Mouse (Mus musculus) hindbrain, embryonic 14.5 days (tissue): ENCODE results near the gene Nkap. TPM values are rescaled to one million over a fixed set of nuclear protein-coding genes. Genes with fewer than 3 reads are reported as not detected.
A peak's percentile ranks its signal among the peaks of the same experiment; 100 is the strongest.

Source experiments
- ATAC-seq: fragments of 200-750 bp; cut with Nextera tagmentation; 2 replicates; pipeline ENCODE4 v1.8.0; 2017; ENCODE audit warnings: moderate number of reproducible peaks, mild to moderate bottlenecking, moderate TSS enrichment, moderate library complexity; ENCODE audit not compliant: low FRiP score
- DNase-seq: peaks from one replicate; pipeline ENCODE4 v3.0.0-alpha.2; 2015; ENCODE audit warnings: low spot score
- H3K27ac ChIP-seq: fragments of 300-500 bp; sonication (generic); 2 replicates; pipeline ENCODE4 v1.5.1; 2014; ENCODE audit warnings: mild to moderate bottlenecking, moderate library complexity
- H3K27me3 ChIP-seq: fragments of 300-500 bp; sonication (generic); 2 replicates; pipeline ENCODE4 v1.6.1; 2014; ENCODE audit warnings: mild to moderate bottlenecking, low read length, mixed read lengths; ENCODE audit not compliant: control insufficient read depth, insufficient read depth
- H3K36me3 ChIP-seq: fragments of 300-500 bp; sonication (generic); replicated peaks from 2 replicates; pipeline ENCODE4 v1.6.1; 2014; ENCODE audit not compliant: control insufficient read depth, insufficient read depth
- H3K4me1 ChIP-seq: fragments of 300-500 bp; sonication (generic); replicated peaks from 2 replicates; pipeline ENCODE4 v1.6.1; 2014; ENCODE audit warnings: antibody characterized with exemption, low read length, mixed read lengths; ENCODE audit not compliant: control insufficient read depth, insufficient read depth
- H3K4me2 ChIP-seq: fragments of 300-500 bp; sonication (generic); replicated peaks from 2 replicates; pipeline ENCODE4 v1.6.1; 2014; ENCODE audit warnings: mild to moderate bottlenecking, moderate library complexity
- H3K4me3 ChIP-seq: fragments of 300-500 bp; sonication (generic); replicated peaks from 2 replicates; pipeline ENCODE4 v1.5.1; 2014; ENCODE audit warnings: mild to moderate bottlenecking, low read length
- H3K9ac ChIP-seq: fragments of 300-500 bp; sonication (generic); 2 replicates; pipeline ENCODE4 v1.6.1; 2014
- H3K9me3 ChIP-seq: fragments of 300-500 bp; sonication (generic); 2 replicates; pipeline ENCODE4 v1.6.1; 2016; ENCODE audit warnings: low read length; ENCODE audit not compliant: control insufficient read depth
- WGBS: fragments of 180-500 bp; shearing (Covaris S2); extraction: QIAGEN DNeasy Blood & Tissue Kit; methylation state at CpG from one replicate; pipeline ENCODE4 v1.1.7; 2014; 5-methylcytosine and 5-hydroxymethylcytosine counted together
- polyA plus RNA-seq: library from polyadenylated mRNA; unstranded; fragments of >200 nt; fragmentation: Nextera tagmentation; extraction: Ambion mirVana; gene quantifications from 2 replicates; pipeline ENCODE4 v1.2.1, GENCODE M21; 2014

The Nkap gene
- polyA plus RNA-seq, 1 experiment from 2014 or later: 23.5 TPM

DNA sequence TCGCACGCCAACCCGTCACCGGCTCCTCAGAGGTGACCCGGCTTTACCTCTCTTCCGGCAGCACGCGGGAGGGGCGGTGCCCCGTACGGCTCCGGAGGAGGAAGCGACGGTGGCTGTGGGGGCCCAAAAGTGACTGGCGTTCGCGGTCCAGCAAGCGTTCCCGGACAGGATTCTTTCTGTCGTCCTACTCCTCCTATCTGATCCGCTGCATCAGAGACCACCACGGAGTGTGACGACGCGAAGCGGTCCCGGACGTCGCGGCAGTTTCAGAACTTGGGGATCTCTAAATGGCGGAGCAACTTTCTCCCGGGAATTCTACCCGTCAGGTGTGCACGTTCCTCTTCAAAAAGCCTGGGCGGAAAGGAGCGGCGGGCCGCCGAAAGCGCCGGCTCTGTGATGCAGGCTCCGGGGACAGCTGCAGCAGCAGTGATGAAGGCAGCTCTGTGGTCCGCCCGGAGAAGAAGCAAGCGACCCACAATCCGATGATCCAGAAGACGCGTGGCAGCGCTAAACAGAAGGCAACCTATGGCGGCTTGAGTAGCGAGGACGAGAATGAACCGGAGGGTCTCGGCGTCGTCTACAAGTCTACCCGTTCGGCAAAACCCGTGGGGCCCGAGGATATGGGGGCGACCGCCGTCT lies 64.6 kb downstream of the Nkap start, which contains the start of the genes Ndufa1 and Rnf113a1:
Gene Ndufa1 (minus strand): TSS at position 59 of the 639 bp plus-strand sequence.
Gene Rnf113a1 (plus strand): TSS at position 141 of the 639 bp plus-strand sequence.
- peak; percentile 91 for ATAC-seq

DNA sequence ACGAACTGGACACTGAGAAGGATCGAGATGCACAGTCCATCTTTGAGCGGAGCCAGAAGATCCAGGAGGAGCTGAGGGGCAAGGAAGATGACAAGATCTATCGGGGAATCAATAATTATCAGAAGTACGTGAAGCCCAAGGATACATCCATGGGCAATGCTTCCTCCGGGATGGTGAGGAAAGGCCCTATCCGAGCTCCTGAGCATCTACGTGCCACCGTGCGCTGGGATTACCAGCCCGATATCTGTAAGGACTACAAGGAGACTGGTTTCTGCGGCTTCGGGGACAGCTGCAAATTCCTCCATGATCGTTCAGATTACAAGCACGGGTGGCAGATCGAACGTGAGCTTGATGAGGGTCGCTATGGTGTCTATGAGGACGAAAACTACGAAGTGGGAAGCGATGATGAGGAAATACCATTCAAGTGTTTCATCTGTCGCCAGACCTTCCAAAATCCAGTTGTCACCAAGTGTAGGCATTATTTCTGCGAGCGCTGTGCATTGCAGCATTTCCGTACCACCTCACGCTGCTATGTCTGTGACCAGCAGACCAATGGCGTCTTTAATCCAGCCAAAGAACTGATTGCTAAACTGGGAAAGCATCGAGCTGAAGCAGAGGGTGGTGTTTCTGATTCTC lies 65.3 kb downstream of the Nkap start:
- H3K27me3 ChIP-seq: no peaks in the 10 kb centered on the region
- peak; percentile 25; the same call in 1 of the 2 replicates for ATAC-seq

More for the DNA sequence above, 64.6 kb downstream of the Nkap start, which contains the start of the genes Ndufa1 and Rnf113a1:
- 18% methylated on average over 63 of the region's 63 CpGs for WGBS
- Histone ChIP-seq H3K9ac (peak within 1 kb of the TSS; percentile 68), H3K4me3 (peak within 1 kb of the TSS; percentile 52), H3K9me3 (no peaks in the 10 kb centered on the region), H3K4me2 (peak within 1 kb of the TSS; percentile 57), H3K4me1 (peaks cover 4% of the 10 kb centered on the region; the same call in 1 of the 2 replicates), H3K27me3 (no peaks in the 10 kb centered on the region), H3K27ac (peak within 1 kb of the TSS; percentile 86), H3K36me3 (no peaks in the 10 kb centered on the region; the same call in 1 of the 2 replicates)
- DNase-seq: peak; percentile 79

DNA sequence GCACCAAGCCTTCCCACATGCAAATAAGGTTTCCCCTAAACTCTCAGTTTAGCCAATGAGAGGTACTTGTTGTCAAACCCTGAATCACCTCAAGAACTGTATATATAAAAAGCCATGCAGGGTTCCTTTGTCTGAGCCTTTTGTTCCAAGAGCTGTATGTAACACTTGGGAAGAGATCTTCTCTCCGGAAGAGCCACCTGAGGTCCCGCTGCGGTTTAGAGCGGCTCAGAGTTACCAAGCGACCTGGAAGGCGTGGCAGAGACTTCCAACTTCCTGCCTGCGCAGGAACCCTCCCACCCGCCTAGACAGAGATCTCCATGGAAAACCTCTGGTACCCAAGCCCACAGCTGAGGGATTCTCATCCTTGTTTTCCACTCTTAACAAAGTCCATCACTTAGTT lies 72.1 kb downstream of the Nkap start:
- no peak overlapping the region for H3K4me2 ChIP-seq
- H3K27me3 ChIP-seq: no peaks in the 10 kb centered on the region
- H3K9ac ChIP-seq: no peak overlapping the region
- no peaks in the 10 kb centered on the region for H3K36me3 ChIP-seq
- DNase-seq: no peak
- no peaks in the 10 kb centered on the region for H3K9me3 ChIP-seq
- 55% methylated on average over 8 of the region's 8 CpGs for whole genome bisulfite sequencing
- ATAC-seq: no peak
- no peak overlapping the region for H3K27ac ChIP-seq
- no peaks in the 10 kb centered on the region for H3K4me1 ChIP-seq
- H3K4me3 ChIP-seq: no peak overlapping the region

More for the DNA sequence above, 65.3 kb downstream of the Nkap start:
- H3K4me3 ChIP-seq: peak overlapping the region; percentile 52
- no peaks in the 10 kb centered on the region for H3K9me3 ChIP-seq
- no peaks in the 10 kb centered on the region; the same call in 1 of the 2 replicates for H3K36me3 ChIP-seq
- H3K4me2 ChIP-seq: peak overlapping the region; percentile 57
- peak; percentile 31 for DNase-seq
- WGBS: 23% methylated on average over 28 of the region's 28 CpGs
- H3K27ac ChIP-seq: peak overlapping the region; percentile 86
- peaks cover 4% of the 10 kb centered on the region; the same call in 1 of the 2 replicates for H3K4me1 ChIP-seq
- H3K9ac ChIP-seq: peak overlapping the region; percentile 68

Other genes with a start within 250 kb of the Nkap start
- gene Nkrf, start 223.9 kb upstream of the Nkap start, polyA plus RNA-seq: 21.4 and 24.6 TPM in 2 replicates
- gene Sept6, start 135.0 kb upstream of the Nkap start, polyA plus RNA-seq: 70.7 and 76.1 TPM in 2 replicates
- not detected in 2 replicates for gene Sowahd, start 78.0 kb upstream of the Nkap start, polyA plus RNA-seq
- 293 and 367 TPM in 2 replicates for gene Rpl39, start 41.4 kb upstream of the Nkap start, polyA plus RNA-seq
- gene Upf3b, start 16.5 kb upstream of the Nkap start, polyA plus RNA-seq: 20.6 and 23.4 TPM in 2 replicates
- gene Akap14, start 42.0 kb downstream of the Nkap start, polyA plus RNA-seq: 0.14 and 0.35 TPM in 2 replicates
- gene Ndufa1, start 64.4 kb downstream of the Nkap start, polyA plus RNA-seq: 720 and 850 TPM in 2 replicates
- 23.3 and 28.3 TPM in 2 replicates for gene Rnf113a1, start 64.5 kb downstream of the Nkap start, polyA plus RNA-seq
- gene Gm9, start 84.2 kb downstream of the Nkap start, polyA plus RNA-seq: not detected in 2 replicates
- not detected in 2 replicates for gene Rhox1, start 95.5 kb downstream of the Nkap start, polyA plus RNA-seq
- not detected in 2 replicates for gene Rhox2a, start 118.2 kb downstream of the Nkap start, polyA plus RNA-seq
- gene Rhox3a, start 123.1 kb downstream of the Nkap start, polyA plus RNA-seq: not detected in 2 replicates
- gene Rhox4a, start 138.5 kb downstream of the Nkap start, polyA plus RNA-seq: not detected in 2 replicates